ENCODE assay signal across 8 mouse cellular contexts in genomic region chr1:134962821-134963220, GRCm38 (mm10). TPM values are rescaled to one million over a fixed set of nuclear protein-coding genes. Genes with fewer than 3 reads are reported as not detected.
DNase-seq lines count a peak whose midpoint lies in the region; ATAC-seq lines count a peak whose summit lies in the region.

No protein-coding gene starts in this region.

- H3K36me3 ChIP-seq in heart, embryonic 14.5 days (ENCODE audit: control insufficient read depth, insufficient read depth, low read length) = peaks cover 6% of the 10 kb centered on the region
- peaks cover 29% of the 10 kb centered on the region for H3K36me3 ChIP-seq in liver, embryonic 12.5 days
- H3K36me3 ChIP-seq in neural tube, embryonic 15.5 days = no peaks in the 10 kb centered on the region

- 3% methylated on average over 11 of the region's 11 CpGs for WGBS in heart, embryonic 14.5 days
- WGBS in liver, embryonic 12.5 days (ENCODE audit: insufficient replicate concordance) = 2% methylated on average over 11 of the region's 11 CpGs
- 3% methylated on average over 11 of the region's 11 CpGs for WGBS in neural tube, embryonic 15.5 days

- H3K4me3 ChIP-seq in heart, embryonic 14.5 days (ENCODE audit: control insufficient read depth in 1 of 2, insufficient read depth in 1 of 2, low read depth in 1 of 2, low read length in 2 of 2) = peak overlapping the region; percentile 65 to 67
- peak overlapping the region; percentile 79 for H3K4me3 ChIP-seq in liver, embryonic 12.5 days
- peak overlapping the region; percentile 83 for H3K4me3 ChIP-seq in neural tube, embryonic 15.5 days (replicated peaks)

- ATAC-seq in heart, embryonic 14.5 days (ENCODE audit: insufficient number of reproducible peaks, insufficient read depth, low FRiP score, low read depth) = 0 out of 2 replicates have a peak, but pooled peaks have one; percentile 51
- peak; percentile 72 for ATAC-seq in liver, embryonic 12.5 days
- ATAC-seq in neural tube, embryonic 15.5 days (ENCODE audit: low FRiP score) = peak; percentile 77
- ATAC-seq in monocyte, adult 5-6 weeks (replicated peaks; ENCODE audit: insufficient number of reproducible peaks, low FRiP score, low TSS enrichment, poor library complexity, severe bottlenecking) = no peak

- H3K4me1 ChIP-seq in heart, embryonic 14.5 days (ENCODE audit: control insufficient read depth in 2 of 2, insufficient read depth in 2 of 2, low read length in 2 of 2) = peaks cover 2 to 20% of the 10 kb centered on the region in 2 experiments; a peak in 3 of 4 replicates
- H3K4me1 ChIP-seq in liver, embryonic 12.5 days = peaks cover 24% of the 10 kb centered on the region
- peaks cover 13% of the 10 kb centered on the region for H3K4me1 ChIP-seq in neural tube, embryonic 15.5 days

- H3K9me3 ChIP-seq in heart, embryonic 14.5 days (ENCODE audit: control insufficient read depth, low read length) = no peaks in the 10 kb centered on the region
- no peaks in the 10 kb centered on the region for H3K9me3 ChIP-seq in liver, embryonic 12.5 days (replicated peaks)
- H3K9me3 ChIP-seq in neural tube, embryonic 15.5 days (replicated peaks) = no peaks in the 10 kb centered on the region

- DNase-seq in heart, adult 9 months (ENCODE audit: low spot score in 2 of 2) = no peak
- peak; percentile 33 for DNase-seq in c-Kit-positive CD71-positive TER-119-negative erythroid progenitor cells, embryonic 14.5 days (ENCODE audit: low read depth)
- peak; percentile 13 for DNase-seq in heart, postnatal 4 days
- no peak for DNase-seq in embryo, embryonic 10.5 days (ENCODE audit: low spot score)

- peak overlapping the region; percentile 81 for H3K9ac ChIP-seq in heart, embryonic 14.5 days (ENCODE audit: low read length)
- peak overlapping the region; percentile 83 for H3K9ac ChIP-seq in liver, embryonic 12.5 days
- peak overlapping the region; percentile 67 for H3K9ac ChIP-seq in neural tube, embryonic 15.5 days (replicated peaks)

- H3K27ac ChIP-seq in heart, embryonic 14.5 days (replicated peaks in 1 of 2; ENCODE audit: control insufficient read depth in 1 of 2, insufficient read depth in 1 of 2, low read depth in 2 of 2, low read length in 2 of 2) = peak overlapping the region; percentile 31 to 71
- peak overlapping the region; percentile 82 for H3K27ac ChIP-seq in liver, embryonic 12.5 days
- no peak overlapping the region for H3K27ac ChIP-seq in neural tube, embryonic 15.5 days (replicated peaks)

- no peaks in the 10 kb centered on the region for H3K27me3 ChIP-seq in heart, embryonic 14.5 days (ENCODE audit: control insufficient read depth, insufficient read depth, low read length)
- no peaks in the 10 kb centered on the region for H3K27me3 ChIP-seq in liver, embryonic 12.5 days (replicated peaks)
- H3K27me3 ChIP-seq in neural tube, embryonic 15.5 days (replicated peaks) = no peaks in the 10 kb centered on the region

- peak overlapping the region; percentile 72 for H3K4me2 ChIP-seq in heart, embryonic 14.5 days (ENCODE audit: low read length)
- H3K4me2 ChIP-seq in liver, embryonic 12.5 days = peak overlapping the region; percentile 87
- peak overlapping the region; percentile 77 for H3K4me2 ChIP-seq in neural tube, embryonic 15.5 days

RNA-seq across cellular contexts. Expression of gene Ube2t, which starts 0.5 kb away (rescaled TPM):
- polyA plus RNA-seq in heart, embryonic 14.5 days (2014; fragmentation: Nextera tagmentation; extraction: Ambion mirVana) = 44.7 and 47.9 TPM in 2 replicates
- 10 to 100 TPM; 22.6 to 24.2 TPM for total RNA-seq in heart, postnatal 4 days (2021)
- polyA plus RNA-seq in liver, embryonic 12.5 days (2016; fragmentation: Nextera tagmentation; extraction: Ambion mirVana) = 42.6 and 43.9 TPM in 2 replicates
- 11.4 and 15.6 TPM in 2 replicates for polyA plus RNA-seq in neural tube, embryonic 15.5 days (2015; fragmentation: Nextera tagmentation; extraction: Ambion mirVana)
- 2.3 to 8.6 TPM (median 3.1 TPM) in 3 replicates for total RNA-seq in monocyte, adult 5-6 weeks (2017)

RNA-seq across cellular contexts. Expression of gene Ppp1r12b, which starts 7.1 kb away (rescaled TPM):
- 35.7 and 35.9 TPM in 2 replicates for polyA plus RNA-seq in heart, embryonic 14.5 days (2014; fragmentation: Nextera tagmentation; extraction: Ambion mirVana)
- total RNA-seq in heart, postnatal 4 days (2021) = 100 to 1,000 TPM; 118 to 124 TPM
- polyA plus RNA-seq in liver, embryonic 12.5 days (2016; fragmentation: Nextera tagmentation; extraction: Ambion mirVana) = 3.7 and 4.8 TPM in 2 replicates
- 13.3 and 16.3 TPM in 2 replicates for polyA plus RNA-seq in neural tube, embryonic 15.5 days (2015; fragmentation: Nextera tagmentation; extraction: Ambion mirVana)
- total RNA-seq in monocyte, adult 5-6 weeks (2017) = 4.5 to 13.3 TPM (median 7.7 TPM) in 3 replicates

Comparison
In these comparisons a context has a peak if more than half of its experiments do, and no peak if none do; other contexts are left out.
1. DNase-seq: peak in c-Kit-positive CD71-positive TER-119-negative erythroid progenitor cells, embryonic 14.5 days (single experiment) and heart, postnatal 4 days (single experiment); none in heart, adult 9 months (0 of 2) and embryo, embryonic 10.5 days (single experiment).
2. Peak in every context shown above with its lines, with median percentiles within 50 percentile points of each other: H3K4me2 ChIP-seq, H3K4me3 ChIP-seq and H3K9ac ChIP-seq.